Mouse (Mus musculus): ENCODE results near the gene Sap30l. TPM values are rescaled to one million over a fixed set of nuclear protein-coding genes. Genes with fewer than 3 reads are reported as not detected.

Sap30l gene
- polyA plus RNA-seq, 1 experiment = 24.7 TPM

DNA sequence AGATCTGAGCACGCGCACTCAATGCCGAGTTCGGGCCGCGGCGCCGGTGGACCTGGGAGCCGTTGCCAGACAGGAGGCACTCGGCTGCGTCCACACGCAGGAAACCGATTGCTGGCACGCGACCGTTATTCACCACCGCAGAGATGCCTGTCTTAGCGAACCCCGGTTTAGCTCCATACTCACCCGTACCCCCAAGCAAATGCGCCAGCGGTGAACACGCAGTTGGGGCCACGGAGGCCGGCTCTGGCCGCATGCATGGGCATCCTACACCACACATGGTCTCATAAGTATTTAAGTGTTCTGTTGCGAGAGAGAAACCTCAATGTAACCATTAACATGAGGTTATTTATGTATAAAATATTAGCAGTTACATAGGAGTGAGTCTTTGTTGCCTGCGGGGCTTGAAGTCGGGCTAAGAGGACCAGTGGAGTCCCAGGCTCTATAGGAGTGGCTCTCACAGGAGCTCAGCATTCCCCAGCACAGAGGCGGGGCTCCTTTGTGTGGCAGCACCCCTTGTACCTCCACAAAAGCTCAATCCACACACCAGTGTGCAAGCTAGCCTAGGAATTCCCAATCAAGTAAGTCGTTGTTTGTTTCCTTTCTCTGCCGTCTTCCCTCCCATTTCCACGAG lies 26.6 kb downstream of the Sap30l start:
- 2% methylated on average over 33 of the region's 33 CpGs for WGBS

GRCm38 (mm10) chr11:57828955-57829870 lies 27.8 kb downstream of the Sap30l start:
- 10% methylated on average over 53 of the region's 53 CpGs for WGBS
- TF ChIP-seq CTCF (IDR thresholded peaks at IDR 0.05; ENCODE audit: insufficient read depth, low read length) (no peak), POLR2A (IDR thresholded peaks at IDR 0.05; ENCODE audit: borderline replicate concordance, extremely low read depth, low read depth, low read length) (no peak)
- no peak overlapping the region for H3K4me3 ChIP-seq (replicated peaks; ENCODE audit: extremely low read depth, low read depth, low read length)
- peaks cover 7% of the 10 kb centered on the region for H3K4me1 ChIP-seq (ENCODE audit: control insufficient read depth, insufficient read depth, low read length)
- no peak for DNase-seq

More for the DNA sequence above, 26.6 kb downstream of the Sap30l start:
- peaks cover 7% of the 10 kb centered on the region for H3K4me1 ChIP-seq (ENCODE audit: control insufficient read depth, insufficient read depth, low read length)
- TF ChIP-seq POLR2A (IDR thresholded peaks at IDR 0.05; ENCODE audit: borderline replicate concordance, extremely low read depth, low read depth, low read length) (no peak), CTCF (IDR thresholded peaks at IDR 0.05; ENCODE audit: insufficient read depth, low read length) (no peak)
- peak overlapping the region; percentile 16 for H3K4me3 ChIP-seq (replicated peaks; ENCODE audit: extremely low read depth, low read depth, low read length)
- DNase-seq = no peak

DNA sequence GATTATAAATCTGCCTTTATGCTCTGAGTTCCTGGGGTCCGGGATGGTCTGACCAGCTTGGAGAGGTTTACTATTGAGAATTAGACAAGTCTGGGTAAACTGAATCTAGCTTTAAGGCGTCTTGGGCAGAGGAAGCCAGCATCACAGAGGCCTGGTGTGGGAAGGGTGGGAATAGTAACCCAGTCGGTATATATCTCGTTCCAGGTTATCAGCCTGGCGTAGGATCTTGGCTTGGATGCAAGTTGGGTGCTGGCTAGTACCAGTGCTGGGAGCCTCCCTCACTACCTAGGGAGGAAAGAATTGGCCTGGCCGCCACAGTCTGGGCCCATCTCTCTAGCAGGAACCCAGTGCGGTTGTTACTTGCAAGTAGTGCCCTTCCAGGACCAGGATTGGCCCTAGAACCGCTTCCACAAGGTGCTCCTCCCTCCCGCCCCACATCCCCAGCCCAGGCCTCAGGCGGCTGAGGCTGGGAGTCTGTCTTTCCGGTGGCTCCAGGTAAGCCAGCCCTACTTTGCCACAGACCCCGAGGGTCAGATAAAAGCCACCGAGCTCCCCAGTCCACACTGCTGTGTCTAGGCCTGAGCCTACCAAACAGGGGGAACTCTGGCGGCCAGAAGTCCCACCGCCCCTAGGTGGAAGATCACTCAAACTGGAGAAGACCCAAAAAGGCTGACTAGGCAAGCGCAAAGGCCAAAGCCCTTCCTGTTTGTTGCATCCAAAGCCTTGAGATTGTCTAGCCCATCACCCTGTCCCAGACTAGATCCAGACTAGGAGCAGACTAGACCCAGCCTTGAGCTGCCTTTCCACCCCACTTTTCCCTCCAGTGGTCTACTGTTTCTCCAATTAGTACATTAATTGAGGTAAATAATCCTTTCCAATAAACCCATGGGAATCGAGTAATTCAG lies 28.7 kb downstream of the Sap30l start:
- no peak for TF ChIP-seq POLR2A (IDR thresholded peaks at IDR 0.05; ENCODE audit: borderline replicate concordance, extremely low read depth, low read depth, low read length)
- TF ChIP-seq CTCF (IDR thresholded peaks at IDR 0.05; ENCODE audit: insufficient read depth, low read length) = no peak
- H3K4me1 ChIP-seq (ENCODE audit: control insufficient read depth, insufficient read depth, low read length) = peaks cover 7% of the 10 kb centered on the region
- 52% methylated on average over 17 of the region's 17 CpGs for WGBS
- no peak overlapping the region for H3K4me3 ChIP-seq (replicated peaks; ENCODE audit: extremely low read depth, low read depth, low read length)
- no peak for DNase-seq

GRCm38 (mm10) chr11:57831281-57831781 lies 29.9 kb downstream of the Sap30l start:
- TF ChIP-seq POLR2A (IDR thresholded peaks at IDR 0.05; ENCODE audit: borderline replicate concordance, extremely low read depth, low read depth, low read length) (no peak), CTCF (IDR thresholded peaks at IDR 0.05; ENCODE audit: insufficient read depth, low read length) (no peak)
- no peak for DNase-seq
- WGBS = 11% methylated on average over 31 of the region's 31 CpGs
- H3K4me1 ChIP-seq (ENCODE audit: control insufficient read depth, insufficient read depth, low read length) = peaks cover 7% of the 10 kb centered on the region
- no peak overlapping the region for H3K4me3 ChIP-seq (replicated peaks; ENCODE audit: extremely low read depth, low read depth, low read length)

DNA sequence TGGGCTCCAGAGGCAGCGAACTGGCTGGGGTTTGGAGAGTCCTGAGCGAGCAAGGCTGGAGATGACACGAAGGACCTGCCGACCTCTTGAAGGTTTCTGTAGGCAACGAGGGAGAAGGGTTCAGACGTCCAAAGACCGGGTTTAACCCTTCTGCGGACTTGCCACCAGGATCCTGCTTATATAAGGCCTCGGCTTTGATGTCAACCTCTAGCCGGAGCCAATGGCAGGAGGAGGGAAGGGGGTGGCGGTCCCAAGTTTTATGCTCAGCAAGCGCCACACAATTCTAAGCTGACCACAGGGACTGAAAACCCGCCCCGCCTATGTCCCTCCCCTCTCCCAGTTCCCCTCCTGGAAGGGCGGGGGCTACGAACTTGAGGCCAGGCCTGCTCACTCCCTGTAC lies 30.4 kb downstream of the Sap30l start:
- TF ChIP-seq POLR2A (IDR thresholded peaks at IDR 0.05; ENCODE audit: borderline replicate concordance, extremely low read depth, low read depth, low read length) (no peak), CTCF (IDR thresholded peaks at IDR 0.05; ENCODE audit: insufficient read depth, low read length) (no peak)
- WGBS = 22% methylated on average over 16 of the region's 16 CpGs
- H3K4me3 ChIP-seq (replicated peaks; ENCODE audit: extremely low read depth, low read depth, low read length) = no peak overlapping the region
- no peak for DNase-seq
- H3K4me1 ChIP-seq (ENCODE audit: control insufficient read depth, insufficient read depth, low read length) = peaks cover 7% of the 10 kb centered on the region

DNA sequence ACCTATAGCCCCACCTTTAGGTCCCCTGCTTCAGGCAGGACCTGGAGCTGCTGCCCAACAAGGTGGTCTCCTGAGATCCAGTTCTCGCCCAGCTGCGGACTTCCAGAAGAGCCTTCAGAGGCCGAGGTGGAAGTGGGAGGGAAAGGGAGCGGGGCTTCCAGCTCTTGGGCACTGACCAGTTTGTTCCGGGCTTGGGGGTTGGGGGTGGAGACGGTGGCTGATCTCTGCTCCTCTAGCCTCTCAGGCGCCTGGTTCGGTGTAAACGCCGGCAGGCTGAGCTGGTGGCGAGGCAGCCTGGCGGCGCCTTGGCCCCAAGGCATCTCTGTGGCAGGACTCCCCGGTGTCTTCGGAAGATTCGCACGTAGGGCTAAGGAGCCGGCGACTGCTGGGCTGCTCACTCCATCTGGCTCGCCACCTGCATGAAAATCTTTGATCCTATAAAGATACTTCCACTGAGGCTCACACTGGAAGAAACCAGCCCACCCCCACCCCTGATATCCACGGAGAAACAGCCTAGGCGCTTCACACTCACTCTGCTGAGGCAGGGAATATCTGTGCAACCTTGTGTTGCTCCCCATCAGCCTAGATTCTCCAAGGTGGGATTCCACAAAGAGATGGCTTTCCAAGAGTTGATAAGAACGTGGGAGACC lies 31.2 kb downstream of the Sap30l start, which contains the start of gene Hand1:
Gene Hand1, minus strand, starts transcription at position 267 of the 650 bp plus-strand sequence.
- 19% methylated on average over 23 of the region's 23 CpGs for WGBS
- peaks cover 6% of the 10 kb centered on the region for H3K4me1 ChIP-seq (ENCODE audit: control insufficient read depth, insufficient read depth, low read length)

GRCm38 (mm10) chr11:57833296-57833977 lies 32.0 kb downstream of the Sap30l start:
- no peak for DNase-seq
- H3K4me3 ChIP-seq (replicated peaks; ENCODE audit: extremely low read depth, low read depth, low read length) = no peak overlapping the region
- TF ChIP-seq CTCF (IDR thresholded peaks at IDR 0.05; ENCODE audit: insufficient read depth, low read length) = no peak
- no peak for TF ChIP-seq POLR2A (IDR thresholded peaks at IDR 0.05; ENCODE audit: borderline replicate concordance, extremely low read depth, low read depth, low read length)
- 8% methylated on average over 30 of the region's 30 CpGs for WGBS
- H3K4me1 ChIP-seq (ENCODE audit: control insufficient read depth, insufficient read depth, low read length) = 0 out of 2 replicates have a peak, but pooled peaks cover 3% of the 10 kb centered on the region

More for the DNA sequence above, 31.2 kb downstream of the Sap30l start, which contains the start of gene Hand1:
- TF ChIP-seq CTCF (IDR thresholded peaks at IDR 0.05; ENCODE audit: insufficient read depth, low read length) = no peak
- TF ChIP-seq POLR2A (IDR thresholded peaks at IDR 0.05; ENCODE audit: borderline replicate concordance, extremely low read depth, low read depth, low read length) = no peak
- no peak for DNase-seq
- no peak within 1 kb of the TSS for H3K4me3 ChIP-seq (replicated peaks; ENCODE audit: extremely low read depth, low read depth, low read length)

DNA sequence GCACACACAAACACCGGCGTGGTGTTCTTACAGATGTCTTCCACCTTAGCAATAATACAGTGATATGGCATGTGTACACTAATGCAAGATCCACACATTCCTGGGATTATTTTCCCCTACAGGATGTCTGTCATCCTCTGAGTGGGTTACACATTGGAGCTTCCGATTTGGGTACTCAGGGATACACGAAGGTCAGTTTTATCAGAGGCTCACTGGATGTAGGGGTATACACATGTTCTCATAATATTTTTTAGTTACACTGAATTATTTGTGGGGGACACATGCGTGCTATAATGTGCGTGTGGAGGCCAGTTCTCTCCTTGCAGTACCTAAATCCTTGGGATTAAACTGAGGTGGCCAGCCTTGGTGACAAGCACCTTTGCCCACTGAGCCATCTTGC lies 32.6 kb downstream of the Sap30l start:
- DNase-seq = no peak
- no peak for TF ChIP-seq POLR2A (IDR thresholded peaks at IDR 0.05; ENCODE audit: borderline replicate concordance, extremely low read depth, low read depth, low read length)
- no peak for TF ChIP-seq CTCF (IDR thresholded peaks at IDR 0.05; ENCODE audit: insufficient read depth, low read length)
- WGBS = 19% methylated on average over 6 of the region's 6 CpGs
- Histone ChIP-seq H3K4me1 (ENCODE audit: control insufficient read depth, insufficient read depth, low read length) (0 out of 2 replicates have a peak, but pooled peaks cover 1% of the 10 kb centered on the region), H3K4me3 (replicated peaks; ENCODE audit: extremely low read depth, low read depth, low read length) (no peak overlapping the region)
